Mouse (Mus musculus): ENCODE measurements at regions not wholly inside any gene's neighbourhood (a gene's known extent, or its start where the extent isn't known, plus 50 kb on each side); places are given as distances from the start of the nearest gene placed in this dataset.

- H3K4me2 ChIP-seq: no peak overlapping the region
- H3K9ac ChIP-seq: no peak overlapping the region
- H3K4me1 ChIP-seq: peaks cover 4% of the 10 kb centered on the region; the same call in 1 of the 2 replicates
- WGBS: 54% methylated on average over 3 of the region's 3 CpGs
- no peak overlapping the region for H3K4me3 ChIP-seq (replicated peaks)
- H3K27me3 ChIP-seq: peaks cover 28% of the 10 kb centered on the region
- no peak overlapping the region for H3K27ac ChIP-seq
- H3K36me3 ChIP-seq: no peaks in the 10 kb centered on the region
- ATAC-seq (replicated peaks; ENCODE audit: low FRiP score): no peak
- no peaks in the 10 kb centered on the region for H3K9me3 ChIP-seq (replicated peaks)
Measured at GRCm38 (mm10) chr11:117592570-117592969, 61.5 kb upstream of the Tnrc6c start.

GRCm38 (mm10) chr11:117596201-117596600, 57.9 kb upstream of the Tnrc6c start:
- H3K9me3 ChIP-seq (replicated peaks): no peaks in the 10 kb centered on the region
- WGBS: 87% methylated on average over 6 of the region's 6 CpGs
- H3K27me3 ChIP-seq: peaks cover 64% of the 10 kb centered on the region
- peaks cover 33% of the 10 kb centered on the region for H3K4me1 ChIP-seq
- H3K9ac ChIP-seq: no peak overlapping the region
- no peak overlapping the region for H3K27ac ChIP-seq
- no peak overlapping the region for H3K4me2 ChIP-seq
- H3K4me3 ChIP-seq (replicated peaks): no peak overlapping the region
- no peak for ATAC-seq (replicated peaks; ENCODE audit: low FRiP score)
- no peaks in the 10 kb centered on the region for H3K36me3 ChIP-seq

GRCm38 (mm10) chr11:117597754-117598153, 56.3 kb upstream of the Tnrc6c start:
- Histone ChIP-seq H3K4me1 (peaks cover 33% of the 10 kb centered on the region), H3K27ac (no peak overlapping the region), H3K4me3 (replicated peaks) (no peak overlapping the region), H3K27me3 (peaks cover 78% of the 10 kb centered on the region), H3K4me2 (no peak overlapping the region), H3K9ac (no peak overlapping the region), H3K9me3 (replicated peaks) (no peaks in the 10 kb centered on the region), H3K36me3 (no peaks in the 10 kb centered on the region)
- WGBS: 32% methylated on average over 5 of the region's 5 CpGs
- no peak for ATAC-seq (replicated peaks; ENCODE audit: low FRiP score)

DNA sequence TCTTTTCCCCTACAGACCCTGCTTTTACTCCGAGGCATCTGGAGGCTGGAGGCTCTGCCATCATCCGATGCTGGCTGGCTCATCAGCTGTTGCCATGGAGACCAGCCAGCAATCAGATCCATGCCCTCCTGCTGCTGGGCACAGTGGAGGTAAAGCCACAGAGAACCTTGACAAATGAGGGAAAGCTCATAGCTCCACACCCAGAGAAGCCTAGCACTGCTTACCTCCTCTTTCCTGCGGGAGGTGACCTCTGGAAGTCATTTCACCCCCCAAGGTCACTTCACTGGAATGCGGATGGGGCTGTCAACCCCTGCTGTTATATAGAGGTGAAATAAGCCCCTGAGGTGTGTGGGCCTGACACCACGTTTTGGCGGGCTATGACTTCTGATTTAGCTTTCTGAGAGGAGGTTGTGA, 55.9 kb upstream of the Tnrc6c start:
- WGBS: 1% methylated on average over 6 of the region's 6 CpGs
- peaks cover 80% of the 10 kb centered on the region for H3K27me3 ChIP-seq
- no peaks in the 10 kb centered on the region for H3K9me3 ChIP-seq (replicated peaks)
- H3K36me3 ChIP-seq: no peaks in the 10 kb centered on the region
- no peak for ATAC-seq (replicated peaks; ENCODE audit: low FRiP score)
- H3K4me2 ChIP-seq: 0 out of 2 replicates have a peak overlapping the region, but pooled peaks have one; percentile 57
- H3K9ac ChIP-seq: no peak overlapping the region
- peaks cover 33% of the 10 kb centered on the region for H3K4me1 ChIP-seq
- H3K4me3 ChIP-seq (replicated peaks): no peak overlapping the region
- H3K27ac ChIP-seq: no peak overlapping the region

DNA sequence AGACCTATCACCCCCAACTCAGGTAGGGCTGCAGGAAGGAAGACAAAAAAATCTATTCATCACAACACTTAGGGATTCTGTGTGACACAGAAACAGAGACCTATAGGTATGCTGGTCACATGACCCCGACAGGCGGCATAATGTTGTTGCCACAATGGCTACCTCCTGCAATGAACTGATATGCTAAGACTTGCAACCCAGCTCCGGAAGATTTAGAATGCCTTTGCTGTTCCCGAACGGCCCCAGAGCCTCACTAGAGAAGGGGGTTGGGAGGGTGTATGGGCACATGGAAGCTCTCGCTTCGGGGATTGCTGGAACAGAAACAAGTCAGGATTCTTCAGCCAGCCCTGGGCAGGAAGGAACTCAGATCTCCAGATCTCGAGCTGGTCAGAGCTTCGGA, 55.5 kb upstream of the Tnrc6c start:
- peak overlapping the region; percentile 33 for H3K4me3 ChIP-seq (replicated peaks)
- peak overlapping the region; percentile 57 for H3K4me2 ChIP-seq
- WGBS: 3% methylated on average over 9 of the region's 9 CpGs
- peaks cover 33% of the 10 kb centered on the region for H3K4me1 ChIP-seq
- H3K36me3 ChIP-seq: no peaks in the 10 kb centered on the region
- peaks cover 80% of the 10 kb centered on the region for H3K27me3 ChIP-seq
- ATAC-seq (replicated peaks; ENCODE audit: low FRiP score): no peak
- no peak overlapping the region for H3K9ac ChIP-seq
- H3K9me3 ChIP-seq (replicated peaks): no peaks in the 10 kb centered on the region
- H3K27ac ChIP-seq: no peak overlapping the region

GRCm38 (mm10) chr11:117599049-117599787, 54.9 kb upstream of the Tnrc6c start:
- H3K27me3 ChIP-seq: peaks cover 80% of the 10 kb centered on the region
- H3K4me3 ChIP-seq (replicated peaks): peak overlapping the region; percentile 33
- H3K36me3 ChIP-seq: no peaks in the 10 kb centered on the region
- H3K9me3 ChIP-seq (replicated peaks): no peaks in the 10 kb centered on the region
- H3K27ac ChIP-seq: no peak overlapping the region
- peak overlapping the region; percentile 57 for H3K4me2 ChIP-seq
- WGBS: 5% methylated on average over 16 of the region's 16 CpGs
- no peak for ATAC-seq (replicated peaks; ENCODE audit: low FRiP score)
- H3K4me1 ChIP-seq: peaks cover 33% of the 10 kb centered on the region
- H3K9ac ChIP-seq: no peak overlapping the region

GRCm38 (mm10) chr11:117599788-117600263, 54.3 kb upstream of the Tnrc6c start:
- Histone ChIP-seq H3K27ac (no peak overlapping the region), H3K27me3 (peaks cover 80% of the 10 kb centered on the region), H3K4me1 (peaks cover 37% of the 10 kb centered on the region), H3K4me2 (peak overlapping the region; percentile 57), H3K4me3 (replicated peaks) (peak overlapping the region; percentile 33), H3K9me3 (replicated peaks) (no peaks in the 10 kb centered on the region), H3K9ac (no peak overlapping the region), H3K36me3 (no peaks in the 10 kb centered on the region)
- 11% methylated on average over 14 of the region's 14 CpGs for WGBS
- ATAC-seq (replicated peaks; ENCODE audit: low FRiP score): no peak

DNA sequence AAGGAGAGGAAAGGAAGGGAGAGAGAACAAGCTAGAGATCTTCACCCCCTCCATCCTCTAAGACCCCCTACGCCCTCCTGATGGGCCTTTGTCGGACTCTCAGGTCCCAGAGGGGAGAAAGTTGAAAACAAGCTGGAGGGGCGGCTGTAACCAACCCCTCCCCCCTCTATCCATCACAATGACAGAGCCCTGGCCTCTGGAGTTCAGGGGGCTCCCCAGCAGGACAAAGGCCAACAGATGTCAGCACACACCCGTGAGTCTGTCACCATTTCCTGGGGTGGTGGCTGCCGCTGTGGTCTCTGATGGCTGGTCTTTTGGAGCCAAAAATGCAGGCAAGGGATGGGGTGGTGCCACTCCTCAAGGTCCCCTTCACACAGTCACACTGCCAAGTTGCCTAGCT, 52.9 kb upstream of the Tnrc6c start:
- no peaks in the 10 kb centered on the region for H3K9me3 ChIP-seq (replicated peaks)
- 16% methylated on average over 5 of the region's 5 CpGs for WGBS

DNA sequence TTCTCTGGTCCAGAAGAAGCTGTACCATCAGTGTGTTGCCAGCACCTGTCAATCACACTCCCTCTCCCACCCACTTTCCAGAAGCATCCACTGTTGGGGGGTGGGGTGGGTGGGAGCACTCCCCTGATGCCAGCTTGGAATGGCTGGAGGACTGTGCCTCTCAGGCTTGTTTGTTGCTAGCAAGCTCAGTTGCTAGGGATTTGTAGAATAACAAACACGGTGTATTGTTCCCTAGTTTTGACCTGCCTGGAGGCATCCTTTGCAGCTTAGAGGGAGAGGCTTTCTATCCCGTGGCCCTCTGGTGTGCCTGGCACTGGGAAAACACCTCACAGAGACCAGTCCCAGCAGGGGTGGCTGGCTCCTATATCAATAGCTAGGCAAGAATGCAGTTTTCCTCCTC, 50.1 kb upstream of the Tnrc6c start:
- no peak for ATAC-seq (replicated peaks; ENCODE audit: low FRiP score)
- H3K27me3 ChIP-seq: peaks cover 46% of the 10 kb centered on the region
- WGBS: 36% methylated on average over 2 of the region's 2 CpGs
- H3K4me1 ChIP-seq: peaks cover 41% of the 10 kb centered on the region
- no peak overlapping the region for H3K27ac ChIP-seq
- H3K9me3 ChIP-seq (replicated peaks): no peaks in the 10 kb centered on the region
- no peaks in the 10 kb centered on the region for H3K36me3 ChIP-seq
- H3K4me3 ChIP-seq (replicated peaks): no peak overlapping the region
- no peak overlapping the region for H3K4me2 ChIP-seq
- no peak overlapping the region for H3K9ac ChIP-seq

More for the DNA sequence above, 52.9 kb upstream of the Tnrc6c start:
- Histone ChIP-seq H3K4me3 (replicated peaks) (no peak overlapping the region), H3K4me1 (peaks cover 45% of the 10 kb centered on the region), H3K27ac (no peak overlapping the region), H3K9ac (no peak overlapping the region), H3K4me2 (no peak overlapping the region), H3K27me3 (peaks cover 70% of the 10 kb centered on the region), H3K36me3 (no peaks in the 10 kb centered on the region)
- ATAC-seq (replicated peaks; ENCODE audit: low FRiP score): no peak
